Comparison of ENCODE assay signal across 8 mouse cellular contexts in genomic region chr12:85279396-85280080, GRCm38 (mm10). TPM values are rescaled to one million over a fixed set of nuclear protein-coding genes. Genes with fewer than 3 reads are reported as not detected.
DNase-seq lines count a peak whose midpoint lies in the region; ATAC-seq and TF ChIP-seq lines count a peak whose summit lies in the region.

No protein-coding gene starts in this region.

- H3K36me3 ChIP-seq in spleen, adult 2 months (ENCODE audit: control insufficient read depth, insufficient read depth, low read length): peaks cover 1% of the 10 kb centered on the region; the same call in 1 of the 2 replicates
- peaks cover 18% of the 10 kb centered on the region for H3K36me3 ChIP-seq in hindbrain, embryonic 10.5 days

- peak overlapping the region; percentile 75 for H3K4me3 ChIP-seq in spleen, adult 2 months (ENCODE audit: extremely low read depth, insufficient read depth, insufficient read length)
- H3K4me3 ChIP-seq in hindbrain, embryonic 10.5 days: peak overlapping the region; percentile 82

- TF ChIP-seq POLR2A in spleen, adult 2 months (IDR thresholded peaks at IDR 0.05; ENCODE audit: low read depth, low read length): no peak

- H3K27me3 ChIP-seq in spleen, adult 2 months (ENCODE audit: control insufficient read depth, insufficient read depth, low read length): no peaks in the 10 kb centered on the region
- H3K27me3 ChIP-seq in hindbrain, embryonic 10.5 days (ENCODE audit: insufficient read depth, poor library complexity, severe bottlenecking): no peaks in the 10 kb centered on the region

- DNase-seq in adrenal gland, postnatal 10 days: peak; percentile 29
- no peak for DNase-seq in adrenal gland, adult 18-20 months (ENCODE audit: low spot score in 2 of 2)
- no peak for DNase-seq in spleen, adult 2 months (ENCODE audit: low read depth in 1 of 2, low spot score in 2 of 2)
- DNase-seq in spleen, postnatal 4 days (ENCODE audit: low spot score in 2 of 2): no peak
- DNase-seq in hindbrain, embryonic 10.5 days (ENCODE audit: low spot score): no peak
- DNase-seq in urinary bladder, postnatal 14 days (ENCODE audit: low spot score): no peak
- no peak for DNase-seq in urinary bladder, postnatal 4 days (ENCODE audit: low spot score in 2 of 2)

- 6% methylated on average over 10 of the region's 10 CpGs for WGBS in spleen, adult 2 months
- 6% methylated on average over 10 of the region's 10 CpGs for WGBS in hindbrain, embryonic 10.5 days

- H3K27ac ChIP-seq in spleen, adult 2 months (ENCODE audit: insufficient read depth, low read length): peak overlapping the region; percentile 82
- peak overlapping the region; percentile 94 for H3K27ac ChIP-seq in hindbrain, embryonic 10.5 days

- 0 out of 2 replicates have a peak, but pooled peaks cover 3% of the 10 kb centered on the region for H3K9me3 ChIP-seq in hindbrain, embryonic 10.5 days

- peak; percentile 11 for ATAC-seq in megakaryocyte, adult 5-6 weeks (ENCODE audit: poor library complexity, severe bottlenecking)

- peaks cover 2% of the 10 kb centered on the region; the same call in 1 of the 2 replicates for H3K4me1 ChIP-seq in spleen, adult 2 months (ENCODE audit: control insufficient read depth, insufficient read depth, insufficient read length)
- H3K4me1 ChIP-seq in hindbrain, embryonic 10.5 days (replicated peaks): peaks cover 12% of the 10 kb centered on the region

- TF ChIP-seq CTCF in spleen, adult 2 months (IDR thresholded peaks at IDR 0.05; ENCODE audit: extremely low read depth, insufficient read depth, insufficient read length, insufficient replicate concordance): no peak

RNA-seq across cellular contexts. Expression of gene Acyp1, which starts 8.7 kb away (rescaled TPM):
- 10 to 100 TPM; 28.2 to 31.0 TPM for total RNA-seq in adrenal gland, postnatal 10 days (2021)
- 10 to 100 TPM; 30.1 to 37.4 TPM for total RNA-seq in adrenal gland, adult 18-20 months (2021)
- polyA plus RNA-seq in spleen, adult 2 months (2012; rRNA removed): 3.4 and 3.9 TPM in 2 replicates
- 59.2 and 75.5 TPM in 2 replicates for polyA plus RNA-seq in hindbrain, embryonic 10.5 days (2016; fragmentation: Nextera tagmentation; extraction: Ambion mirVana)
- 40.9 and 41.2 TPM in 2 replicates for total RNA-seq in megakaryocyte, adult 5-6 weeks (2015)
- 26.2 and 49.4 TPM in 2 replicates for total RNA-seq in megakaryocyte, adult 5-6 weeks (2017)

RNA-seq across cellular contexts. Expression of gene Zc2hc1c, which starts 8.9 kb away (rescaled TPM):
- 1 to 10 TPM in 1 of 2 experiments, under 1 TPM in 1; 0.78 to 1.2 TPM for total RNA-seq in adrenal gland, postnatal 10 days (2021)
- total RNA-seq in adrenal gland, adult 18-20 months (2021): 1 to 10 TPM; 1.8 to 2.1 TPM
- 0.28 and 0.33 TPM in 2 replicates for polyA plus RNA-seq in spleen, adult 2 months (2012; rRNA removed)
- polyA plus RNA-seq in hindbrain, embryonic 10.5 days (2016; fragmentation: Nextera tagmentation; extraction: Ambion mirVana): 1.1 and 1.7 TPM in 2 replicates
- not detected in 2 replicates for total RNA-seq in megakaryocyte, adult 5-6 weeks (2015)
- 0.04 TPM in 1 of 2 replicates, not detected in the other for total RNA-seq in megakaryocyte, adult 5-6 weeks (2017)

RNA-seq across cellular contexts. Expression of gene Mlh3, which starts 9.1 kb away (rescaled TPM):
- 10 to 100 TPM in 1 of 2 experiments, 1 to 10 TPM in 1; 8.6 to 11.5 TPM for total RNA-seq in adrenal gland, postnatal 10 days (2021)
- 1 to 10 TPM; 8.0 to 9.2 TPM for total RNA-seq in adrenal gland, adult 18-20 months (2021)
- polyA plus RNA-seq in spleen, adult 2 months (2012; rRNA removed): 2.7 and 2.9 TPM in 2 replicates
- 5.5 and 8.8 TPM in 2 replicates for polyA plus RNA-seq in hindbrain, embryonic 10.5 days (2016; fragmentation: Nextera tagmentation; extraction: Ambion mirVana)
- 3.7 and 4.1 TPM in 2 replicates for total RNA-seq in megakaryocyte, adult 5-6 weeks (2015)
- 6.6 and 7.1 TPM in 2 replicates for total RNA-seq in megakaryocyte, adult 5-6 weeks (2017)

RNA-seq across cellular contexts. Expression of gene Nek9, which starts 59.6 kb away (rescaled TPM):
- 10 to 100 TPM; 57.5 to 65.8 TPM for total RNA-seq in adrenal gland, postnatal 10 days (2021)
- total RNA-seq in adrenal gland, adult 18-20 months (2021): 10 to 100 TPM; 90.7 to 95.5 TPM
- 18.7 and 20.2 TPM in 2 replicates for polyA plus RNA-seq in spleen, adult 2 months (2012; rRNA removed)
- 16.9 and 22.8 TPM in 2 replicates for polyA plus RNA-seq in hindbrain, embryonic 10.5 days (2016; fragmentation: Nextera tagmentation; extraction: Ambion mirVana)
- total RNA-seq in megakaryocyte, adult 5-6 weeks (2015): 40.9 TPM in 2 replicates
- 25.1 and 27.9 TPM in 2 replicates for total RNA-seq in megakaryocyte, adult 5-6 weeks (2017)
